Mouse (Mus musculus): Measurements from ENCODE around the gene Msh5. TPM values are rescaled to one million over a fixed set of nuclear protein-coding genes. Genes with fewer than 3 reads are reported as not detected.
A peak's percentile ranks its signal among the peaks of the same experiment; 100 is the strongest.

The Msh5 gene
- polyA plus RNA-seq, 1 experiment from 2014 or later, result 4.7 TPM

- no peak for ATAC-seq (replicated peaks; ENCODE audit: low FRiP score)
- Histone ChIP-seq H3K4me2 (no peak overlapping the region), H3K27me3 (replicated peaks; ENCODE audit: control insufficient read depth, insufficient read depth, low read length) (no peaks in the 10 kb centered on the region), H3K27ac (ENCODE audit: low read depth, low read length) (no peak overlapping the region), H3K4me3 (ENCODE audit: low read depth, low read length) (no peak overlapping the region), H3K9ac (ENCODE audit: low read depth, low read length) (peak overlapping the region; percentile 10; the same call in 1 of the 2 replicates), H3K4me1 (replicated peaks; ENCODE audit: control insufficient read depth, insufficient read depth, low read length) (peaks cover 24% of the 10 kb centered on the region), H3K36me3 (ENCODE audit: control insufficient read depth, insufficient read depth, low read length) (no peaks in the 10 kb centered on the region), H3K9me3 (ENCODE audit: control insufficient read depth, low read length) (no peaks in the 10 kb centered on the region)
- no peak for DNase-seq (ENCODE audit: low spot score)
- WGBS, result 60% methylated on average over 3 of the region's 3 CpGs
Measured at GRCm38 (mm10) chr17:35083929-35084497, 37.5 kb upstream of the Msh5 start.

GRCm38 (mm10) chr17:35082841-35083576, 36.5 kb upstream of the Msh5 start:
- no peak overlapping the region for H3K4me3 ChIP-seq (ENCODE audit: low read depth, low read length)
- WGBS, result 84% methylated on average over 16 of the region's 16 CpGs
- no peaks in the 10 kb centered on the region for H3K9me3 ChIP-seq (ENCODE audit: control insufficient read depth, low read length)
- H3K36me3 ChIP-seq (ENCODE audit: control insufficient read depth, insufficient read depth, low read length), result no peaks in the 10 kb centered on the region
- DNase-seq (ENCODE audit: low spot score) (no peak), ATAC-seq (replicated peaks; ENCODE audit: low FRiP score) (no peak)
- peaks cover 24% of the 10 kb centered on the region for H3K4me1 ChIP-seq (replicated peaks; ENCODE audit: control insufficient read depth, insufficient read depth, low read length)
- H3K9ac ChIP-seq (ENCODE audit: low read depth, low read length), result peak overlapping the region; percentile 15; the same call in 1 of the 2 replicates
- H3K27me3 ChIP-seq (replicated peaks; ENCODE audit: control insufficient read depth, insufficient read depth, low read length), result 0 out of 2 replicates have a peak, but pooled peaks cover 3% of the 10 kb centered on the region
- no peak overlapping the region for H3K4me2 ChIP-seq
- H3K27ac ChIP-seq (ENCODE audit: low read depth, low read length), result no peak overlapping the region

- no peak for ATAC-seq (replicated peaks; ENCODE audit: low FRiP score)
- Histone ChIP-seq H3K9me3 (ENCODE audit: control insufficient read depth, low read length) (no peaks in the 10 kb centered on the region), H3K4me1 (replicated peaks; ENCODE audit: control insufficient read depth, insufficient read depth, low read length) (peaks cover 26% of the 10 kb centered on the region), H3K36me3 (ENCODE audit: control insufficient read depth, insufficient read depth, low read length) (no peaks in the 10 kb centered on the region), H3K9ac (ENCODE audit: low read depth, low read length) (peak overlapping the region; percentile 61; the same call in 1 of the 2 replicates), H3K4me2 (peak overlapping the region; percentile 64), H3K27me3 (replicated peaks; ENCODE audit: control insufficient read depth, insufficient read depth, low read length) (0 out of 2 replicates have a peak, but pooled peaks cover 3% of the 10 kb centered on the region), H3K4me3 (ENCODE audit: low read depth, low read length) (no peak overlapping the region), H3K27ac (ENCODE audit: low read depth, low read length) (peak overlapping the region; percentile 74)
- no peak for DNase-seq (ENCODE audit: low spot score)
- 84% methylated on average over 4 of the region's 4 CpGs for WGBS
Measured at GRCm38 (mm10) chr17:35080710-35081109, 34.2 kb upstream of the Msh5 start.

- DNase-seq (ENCODE audit: low spot score) (no peak), ATAC-seq (replicated peaks; ENCODE audit: low FRiP score) (peak; percentile 44)
- WGBS, result 29% methylated on average over 6 of the region's 6 CpGs
- Histone ChIP-seq H3K9ac (ENCODE audit: low read depth, low read length) (peak overlapping the region; percentile 61), H3K27me3 (replicated peaks; ENCODE audit: control insufficient read depth, insufficient read depth, low read length) (0 out of 2 replicates have a peak, but pooled peaks cover 3% of the 10 kb centered on the region), H3K4me3 (ENCODE audit: low read depth, low read length) (peak overlapping the region; percentile 26), H3K27ac (ENCODE audit: low read depth, low read length) (peak overlapping the region; percentile 74), H3K9me3 (ENCODE audit: control insufficient read depth, low read length) (no peaks in the 10 kb centered on the region), H3K4me1 (replicated peaks; ENCODE audit: control insufficient read depth, insufficient read depth, low read length) (peaks cover 22% of the 10 kb centered on the region), H3K4me2 (peak overlapping the region; percentile 64), H3K36me3 (ENCODE audit: control insufficient read depth, insufficient read depth, low read length) (no peaks in the 10 kb centered on the region)
Measured at GRCm38 (mm10) chr17:35080248-35080647, 33.7 kb upstream of the Msh5 start.

GRCm38 (mm10) chr17:35079778-35080177, 33.2 kb upstream of the Msh5 start:
- Histone ChIP-seq H3K9ac (ENCODE audit: low read depth, low read length) (peak overlapping the region; percentile 61), H3K27ac (ENCODE audit: low read depth, low read length) (peak overlapping the region; percentile 74), H3K4me3 (ENCODE audit: low read depth, low read length) (peak overlapping the region; percentile 26), H3K27me3 (replicated peaks; ENCODE audit: control insufficient read depth, insufficient read depth, low read length) (0 out of 2 replicates have a peak, but pooled peaks cover 3% of the 10 kb centered on the region), H3K36me3 (ENCODE audit: control insufficient read depth, insufficient read depth, low read length) (no peaks in the 10 kb centered on the region), H3K4me1 (replicated peaks; ENCODE audit: control insufficient read depth, insufficient read depth, low read length) (peaks cover 22% of the 10 kb centered on the region), H3K4me2 (peak overlapping the region; percentile 64), H3K9me3 (ENCODE audit: control insufficient read depth, low read length) (no peaks in the 10 kb centered on the region)
- 12% methylated on average over 9 of the region's 9 CpGs for WGBS
- ATAC-seq (replicated peaks; ENCODE audit: low FRiP score), result peak; percentile 95
- DNase-seq (ENCODE audit: low spot score), result no peak

- no peak within 1 kb of the TSS; the same call in 1 of the 2 replicates for H3K9ac ChIP-seq (ENCODE audit: low read depth, low read length)
- peaks cover 26% of the 10 kb centered on the region for H3K4me1 ChIP-seq (replicated peaks; ENCODE audit: control insufficient read depth, insufficient read depth, low read length)
- H3K27me3 ChIP-seq (replicated peaks; ENCODE audit: control insufficient read depth, insufficient read depth, low read length), result peaks cover 7% of the 10 kb centered on the region; the same call in 1 of the 2 replicates
- no peak within 1 kb of the TSS for H3K4me3 ChIP-seq (ENCODE audit: low read depth, low read length)
- 17% methylated on average over 14 of the region's 14 CpGs for WGBS
- peak within 1 kb of the TSS; percentile 28; the same call in 1 of the 2 replicates for H3K4me2 ChIP-seq
- ATAC-seq (replicated peaks; ENCODE audit: low FRiP score) (no peak), DNase-seq (ENCODE audit: low spot score) (no peak)
- H3K36me3 ChIP-seq (ENCODE audit: control insufficient read depth, insufficient read depth, low read length), result no peaks in the 10 kb centered on the region
- 0 out of 2 replicates have a peak within 1 kb of the TSS, but pooled peaks have one; percentile 0 for H3K27ac ChIP-seq (ENCODE audit: low read depth, low read length)
- H3K9me3 ChIP-seq (ENCODE audit: control insufficient read depth, low read length), result no peaks in the 10 kb centered on the region
Measured at GRCm38 (mm10) chr17:35077786-35078233, 31.3 kb upstream of the Msh5 start, which contains the start of gene Ly6g6d. Gene Ly6g6d, minus strand, starts transcription at chr17:35078065.

- ATAC-seq (replicated peaks; ENCODE audit: low FRiP score) (no peak), DNase-seq (ENCODE audit: low spot score) (no peak)
- H3K4me1 ChIP-seq (replicated peaks; ENCODE audit: control insufficient read depth, insufficient read depth, low read length), result peaks cover 26% of the 10 kb centered on the region
- H3K9ac ChIP-seq (ENCODE audit: low read depth, low read length), result no peak overlapping the region
- 40% methylated on average over 2 of the region's 2 CpGs for WGBS
- peak overlapping the region; percentile 28; the same call in 1 of the 2 replicates for H3K4me2 ChIP-seq
- H3K27me3 ChIP-seq (replicated peaks; ENCODE audit: control insufficient read depth, insufficient read depth, low read length), result peaks cover 7% of the 10 kb centered on the region; the same call in 1 of the 2 replicates
- no peaks in the 10 kb centered on the region for H3K9me3 ChIP-seq (ENCODE audit: control insufficient read depth, low read length)
- H3K36me3 ChIP-seq (ENCODE audit: control insufficient read depth, insufficient read depth, low read length), result no peaks in the 10 kb centered on the region
- no peak overlapping the region for H3K4me3 ChIP-seq (ENCODE audit: low read depth, low read length)
- no peak overlapping the region for H3K27ac ChIP-seq (ENCODE audit: low read depth, low read length)
Measured at GRCm38 (mm10) chr17:35077285-35077684, 30.7 kb upstream of the Msh5 start.

GRCm38 (mm10) chr17:35076507-35077176, 30.1 kb upstream of the Msh5 start, which contains the start of gene Ly6g6e:
Gene Ly6g6e, plus strand, starts transcription at chr17:35076902.
- no peak for ATAC-seq (replicated peaks; ENCODE audit: low FRiP score)
- Histone ChIP-seq H3K27ac (ENCODE audit: low read depth, low read length) (no peak within 1 kb of the TSS), H3K4me2 (peak within 1 kb of the TSS; percentile 28; the same call in 1 of the 2 replicates), H3K9me3 (ENCODE audit: control insufficient read depth, low read length) (no peaks in the 10 kb centered on the region), H3K27me3 (replicated peaks; ENCODE audit: control insufficient read depth, insufficient read depth, low read length) (peaks cover 11% of the 10 kb centered on the region; the same call in 1 of the 2 replicates), H3K4me3 (ENCODE audit: low read depth, low read length) (no peak within 1 kb of the TSS), H3K4me1 (replicated peaks; ENCODE audit: control insufficient read depth, insufficient read depth, low read length) (peaks cover 26% of the 10 kb centered on the region), H3K36me3 (ENCODE audit: control insufficient read depth, insufficient read depth, low read length) (no peaks in the 10 kb centered on the region), H3K9ac (ENCODE audit: low read depth, low read length) (no peak within 1 kb of the TSS; the same call in 1 of the 2 replicates)
- WGBS, result 40% methylated on average over 10 of the region's 10 CpGs
- no peak for DNase-seq (ENCODE audit: low spot score)

Measured in liver, embryonic 11.5 days (tissue).